Mouse (Mus musculus) intestine, embryonic 14.5 days (tissue): Measurements from ENCODE around the gene Myh2. TPM values are rescaled to one million over a fixed set of nuclear protein-coding genes. Genes with fewer than 3 reads are reported as not detected.

ENCODE experiments used
- ATAC-seq: fragments of 200-750 bp; cut with Nextera tagmentation; replicated peaks from 2 replicates; pipeline ENCODE4 v1.8.0; 2017; ENCODE audit warnings: low read depth, moderate number of reproducible peaks, moderate TSS enrichment, moderate library complexity; ENCODE audit not compliant: low FRiP score, low TSS enrichment
- DNase-seq: peaks from one replicate; pipeline ENCODE4 v3.0.0-alpha.2; 2018; ENCODE audit warnings: low spot score
- H3K27ac ChIP-seq: fragments of 300-500 bp; sonication (generic); 2 replicates; pipeline ENCODE4 v1.5.1; 2014; ENCODE audit warnings: low read depth, mild to moderate bottlenecking, control low read depth
- H3K27me3 ChIP-seq: fragments of 300-500 bp; sonication (generic); replicated peaks from 2 replicates; pipeline ENCODE4 v1.6.1; 2014; ENCODE audit warnings: low read length, control low read depth; ENCODE audit not compliant: control insufficient read depth, insufficient read depth
- H3K36me3 ChIP-seq: fragments of 300-500 bp; sonication (generic); 2 replicates; pipeline ENCODE4 v1.6.1; 2014; ENCODE audit warnings: low read length, control low read depth; ENCODE audit not compliant: control insufficient read depth, insufficient read depth
- H3K4me1 ChIP-seq: fragments of 300-500 bp; sonication (generic); replicated peaks from 2 replicates; pipeline ENCODE4 v1.6.1; 2014; ENCODE audit warnings: low read length, control low read depth, mixed read lengths; ENCODE audit not compliant: control insufficient read depth, insufficient read depth
- H3K4me2 ChIP-seq: fragments of 300-500 bp; sonication (generic); 2 replicates; pipeline ENCODE4 v1.6.1; 2014; ENCODE audit warnings: low read length
- H3K4me3 ChIP-seq: fragments of 300-500 bp; sonication (generic); 2 replicates; pipeline ENCODE4 v1.5.1; 2014; ENCODE audit warnings: low read depth, low read length, control low read depth, mixed read lengths
- H3K9ac ChIP-seq: fragments of 300-500 bp; sonication (generic); 2 replicates; pipeline ENCODE4 v1.6.1; 2014; ENCODE audit warnings: mild to moderate bottlenecking, low read length
- H3K9me3 ChIP-seq: fragments of 300-500 bp; sonication (generic); 2 replicates; pipeline ENCODE4 v1.6.1; 2016; ENCODE audit warnings: low read length, control low read depth; ENCODE audit not compliant: control insufficient read depth
- WGBS: fragments of 180-500 bp; shearing (Covaris S2); extraction: QIAGEN DNeasy Blood & Tissue Kit; methylation state at CpG from one replicate; pipeline ENCODE4 v1.1.7; 2014; 5-methylcytosine and 5-hydroxymethylcytosine counted together
- polyA plus RNA-seq: library from polyadenylated mRNA; unstranded; fragments of >200 nt; fragmentation: Nextera tagmentation; extraction: Ambion mirVana; gene quantifications from 2 replicates; pipeline ENCODE4 v1.2.1, GENCODE M21; 2014

Myh2 gene
- polyA plus RNA-seq, 1 experiment from 2014 or later: 0.05 TPM

GRCm38 (mm10) chr11:67163701-67164100, 7.1 kb upstream of the Myh2 start:
- H3K27me3 ChIP-seq: no peaks in the 10 kb centered on the region
- no peak overlapping the region for H3K9ac ChIP-seq
- H3K9me3 ChIP-seq: no peaks in the 10 kb centered on the region
- H3K36me3 ChIP-seq: no peaks in the 10 kb centered on the region
- H3K4me2 ChIP-seq: no peak overlapping the region
- H3K4me1 ChIP-seq: no peaks in the 10 kb centered on the region
- H3K27ac ChIP-seq: no peak overlapping the region
- H3K4me3 ChIP-seq: no peak overlapping the region
- DNase-seq (no peak), ATAC-seq (no peak)
- WGBS: 84% methylated on average over 4 of the region's 4 CpGs

GRCm38 (mm10) chr11:67164851-67165250, 6.0 kb upstream of the Myh2 start:
- Histone ChIP-seq H3K9me3 (no peaks in the 10 kb centered on the region), H3K4me1 (no peaks in the 10 kb centered on the region), H3K27me3 (no peaks in the 10 kb centered on the region), H3K36me3 (no peaks in the 10 kb centered on the region), H3K9ac (no peak overlapping the region), H3K4me3 (no peak overlapping the region), H3K27ac (no peak overlapping the region), H3K4me2 (no peak overlapping the region)
- DNase-seq (no peak), ATAC-seq (no peak)
- WGBS: 57% methylated on average over 5 of the region's 5 CpGs

- Histone ChIP-seq H3K4me1 (no peaks in the 10 kb centered on the region), H3K27ac (no peak overlapping the region)
- 68% methylated on average over 5 of the region's 5 CpGs for WGBS
Observed at GRCm38 (mm10) chr11:67169301-67169700, 1.5 kb upstream of the Myh2 start.

GRCm38 (mm10) chr11:67172439-67172838, 1.6 kb downstream of the Myh2 start:
- DNase-seq (no peak), ATAC-seq (no peak)
- Histone ChIP-seq H3K36me3 (no peaks in the 10 kb centered on the region), H3K27ac (no peak overlapping the region), H3K4me2 (no peak overlapping the region), H3K4me3 (no peak overlapping the region), H3K9ac (no peak overlapping the region), H3K27me3 (no peaks in the 10 kb centered on the region), H3K4me1 (no peaks in the 10 kb centered on the region), H3K9me3 (no peaks in the 10 kb centered on the region)
- WGBS: 72% methylated on average over 2 of the region's 2 CpGs

More at GRCm38 (mm10) chr11:67169301-67169700, 1.5 kb upstream of the Myh2 start:
- DNase-seq: no peak
- Histone ChIP-seq H3K9ac (no peak overlapping the region), H3K27me3 (no peaks in the 10 kb centered on the region), H3K36me3 (no peaks in the 10 kb centered on the region), H3K4me3 (no peak overlapping the region), H3K4me2 (no peak overlapping the region), H3K9me3 (no peaks in the 10 kb centered on the region)
- no peak for ATAC-seq

GRCm38 (mm10) chr11:67176376-67176775, 5.5 kb downstream of the Myh2 start:
- 71% methylated on average over 5 of the region's 5 CpGs for WGBS
- DNase-seq: no peak
- Histone ChIP-seq H3K27me3 (no peaks in the 10 kb centered on the region), H3K27ac (no peak overlapping the region), H3K4me1 (no peaks in the 10 kb centered on the region), H3K9me3 (no peaks in the 10 kb centered on the region), H3K36me3 (no peaks in the 10 kb centered on the region), H3K4me2 (no peak overlapping the region), H3K9ac (no peak overlapping the region), H3K4me3 (no peak overlapping the region)
- no peak for ATAC-seq

- 75% methylated on average over 10 of the region's 10 CpGs for WGBS
- Histone ChIP-seq H3K9ac (no peak overlapping the region), H3K4me3 (no peak overlapping the region), H3K27me3 (no peaks in the 10 kb centered on the region), H3K4me2 (no peak overlapping the region), H3K9me3 (no peaks in the 10 kb centered on the region), H3K4me1 (no peaks in the 10 kb centered on the region), H3K36me3 (no peaks in the 10 kb centered on the region), H3K27ac (no peak overlapping the region)
- no peak for ATAC-seq
- DNase-seq: no peak
Observed at GRCm38 (mm10) chr11:67190316-67190715, 19.5 kb downstream of the Myh2 start.

GRCm38 (mm10) chr11:67190814-67191213, 20.0 kb downstream of the Myh2 start:
- ATAC-seq (no peak), DNase-seq (no peak)
- Histone ChIP-seq H3K27ac (no peak overlapping the region), H3K9ac (no peak overlapping the region), H3K4me2 (no peak overlapping the region), H3K36me3 (no peaks in the 10 kb centered on the region), H3K9me3 (no peaks in the 10 kb centered on the region), H3K4me3 (no peak overlapping the region), H3K27me3 (no peaks in the 10 kb centered on the region), H3K4me1 (no peaks in the 10 kb centered on the region)
- 94% methylated on average over 2 of the region's 2 CpGs for WGBS

- no peak for ATAC-seq
- Histone ChIP-seq H3K4me3 (no peak overlapping the region), H3K9me3 (no peaks in the 10 kb centered on the region), H3K36me3 (no peaks in the 10 kb centered on the region), H3K4me2 (no peak overlapping the region), H3K4me1 (no peaks in the 10 kb centered on the region), H3K9ac (no peak overlapping the region), H3K27me3 (no peaks in the 10 kb centered on the region), H3K27ac (no peak overlapping the region)
- WGBS: 89% methylated on average over 14 of the region's 14 CpGs
- DNase-seq: no peak
Observed at GRCm38 (mm10) chr11:67191496-67191895, 20.7 kb downstream of the Myh2 start.

- ATAC-seq (no peak), DNase-seq (no peak)
- Histone ChIP-seq H3K9me3 (no peaks in the 10 kb centered on the region), H3K36me3 (no peaks in the 10 kb centered on the region), H3K4me3 (no peak overlapping the region), H3K4me1 (no peaks in the 10 kb centered on the region), H3K27ac (no peak overlapping the region), H3K9ac (no peak overlapping the region), H3K27me3 (no peaks in the 10 kb centered on the region), H3K4me2 (no peak overlapping the region)
- 52% methylated on average over 1 of the region's 1 CpGs for WGBS
Observed at GRCm38 (mm10) chr11:67199321-67199720, 28.5 kb downstream of the Myh2 start.
